Mouse (Mus musculus) cerebellum, postnatal 36 days (tissue): ENCODE measurements around the gene Arntl2.
"Not testable (repeated sequence)": the region's sequence is repeated elsewhere in the genome, so short reads cannot be mapped to it uniquely, and the experiment has no call there.

Experiments
- DNase-seq, 2 experiments: peaks; one replicate each; pipeline ENCODE4 v3.0.0; 2021 to 2022; ENCODE audit warnings: mixed read lengths in 2 of 2

Gene Arntl2

GRCm38 (mm10) chr6:146851916-146852315 is 56.1 kb downstream of the Arntl2 start:
- DNase-seq = no peak

GRCm38 (mm10) chr6:146852739-146853138 is 56.9 kb downstream of the Arntl2 start:
- no peak for DNase-seq

- no peak for DNase-seq
Measured at GRCm38 (mm10) chr6:146855185-146855584, 59.3 kb downstream of the Arntl2 start.

- DNase-seq = no peak
Measured at GRCm38 (mm10) chr6:146857386-146857785, 61.5 kb downstream of the Arntl2 start.

- DNase-seq = no peak
Measured at GRCm38 (mm10) chr6:146863154-146863553, 67.3 kb downstream of the Arntl2 start.

GRCm38 (mm10) chr6:146864370-146864769 is 68.5 kb downstream of the Arntl2 start:
- not testable (repeated sequence) for DNase-seq

- no peak for DNase-seq
Measured at GRCm38 (mm10) chr6:146865701-146866100, 69.8 kb downstream of the Arntl2 start.

GRCm38 (mm10) chr6:146871975-146872374 is 76.1 kb downstream of the Arntl2 start:
- no peak for DNase-seq

- no peak for DNase-seq
Measured at GRCm38 (mm10) chr6:146874415-146874814, 78.6 kb downstream of the Arntl2 start.

GRCm38 (mm10) chr6:146876820-146877219 is 81.0 kb downstream of the Arntl2 start:
- no peak for DNase-seq

GRCm38 (mm10) chr6:146877425-146878045 is 81.7 kb downstream of the Arntl2 start:
- no peak for DNase-seq

GRCm38 (mm10) chr6:146878926-146879325 is 83.1 kb downstream of the Arntl2 start:
- no peak for DNase-seq

- no peak for DNase-seq
Measured at GRCm38 (mm10) chr6:146879856-146880255, 84.0 kb downstream of the Arntl2 start.

GRCm38 (mm10) chr6:146880296-146880695 is 84.4 kb downstream of the Arntl2 start:
- DNase-seq = no peak

- no peak for DNase-seq
Measured at GRCm38 (mm10) chr6:146881896-146882770, 86.3 kb downstream of the Arntl2 start.
